Mouse (Mus musculus) midbrain, embryonic 11.5 days (tissue): ENCODE data around the gene Slc7a4. TPM values are rescaled to one million over a fixed set of nuclear protein-coding genes. Genes with fewer than 3 reads are reported as not detected.
A peak's percentile ranks its signal among the peaks of the same experiment; 100 is the strongest.

ENCODE experiments used
- ATAC-seq: fragments of 200-750 bp; cut with Nextera tagmentation; 2 replicates; pipeline ENCODE4 v1.8.0; 2017; ENCODE audit warnings: moderate TSS enrichment, moderate library complexity; ENCODE audit not compliant: low FRiP score
- DNase-seq: peaks from one replicate; pipeline ENCODE4 v3.0.0; 2015; ENCODE audit warnings: low spot score; ENCODE audit errors: missing footprints
- H3K27ac ChIP-seq: fragments of 300-500 bp; sonication (generic); 2 replicates; pipeline ENCODE4 v1.5.1; 2014; ENCODE audit warnings: low read depth, low read length
- H3K27me3 ChIP-seq: fragments of 300-500 bp; sonication (generic); 2 replicates; pipeline ENCODE4 v1.6.1; 2014; ENCODE audit warnings: mild to moderate bottlenecking, low read length, moderate library complexity, mixed read lengths; ENCODE audit not compliant: control insufficient read depth, insufficient read depth
- H3K36me3 ChIP-seq: fragments of 300-500 bp; sonication (generic); 2 replicates; pipeline ENCODE4 v1.6.1; 2014; ENCODE audit warnings: mild to moderate bottlenecking, low read length, moderate library complexity, mixed read lengths; ENCODE audit not compliant: control insufficient read depth, insufficient read depth
- H3K4me1 ChIP-seq: fragments of 300-500 bp; sonication (generic); 2 replicates; pipeline ENCODE4 v1.6.1; 2014; ENCODE audit warnings: low read length; ENCODE audit not compliant: control insufficient read depth, insufficient read depth
- H3K4me2 ChIP-seq: fragments of 300-500 bp; sonication (generic); 2 replicates; pipeline ENCODE4 v1.6.1; 2014; ENCODE audit warnings: mild to moderate bottlenecking, moderate library complexity
- H3K4me3 ChIP-seq: fragments of 300-500 bp; sonication (generic); 2 replicates; pipeline ENCODE4 v1.5.1; 2014; ENCODE audit warnings: low read depth, low read length
- H3K9ac ChIP-seq: fragments of 300-500 bp; sonication (generic); 2 replicates; pipeline ENCODE4 v1.6.1; 2014; ENCODE audit warnings: low read length
- H3K9me3 ChIP-seq: fragments of 300-500 bp; sonication (generic); 2 replicates; pipeline ENCODE4 v1.6.1; 2016; ENCODE audit warnings: low read length; ENCODE audit not compliant: control insufficient read depth
- WGBS: fragments of 180-500 bp; shearing (Covaris S2); extraction: QIAGEN DNeasy Blood & Tissue Kit; methylation state at CpG from one replicate; pipeline ENCODE4 v1.1.7; 2014; 5-methylcytosine and 5-hydroxymethylcytosine counted together
- polyA plus RNA-seq: library from polyadenylated mRNA; unstranded; fragments of >200 nt; fragmentation: Nextera tagmentation; extraction: Ambion mirVana; gene quantifications from 2 replicates; pipeline ENCODE4 v1.2.1, GENCODE M21; 2014

The Slc7a4 gene
- polyA plus RNA-seq, 1 experiment from 2014 or later, result 2.0 TPM

DNA sequence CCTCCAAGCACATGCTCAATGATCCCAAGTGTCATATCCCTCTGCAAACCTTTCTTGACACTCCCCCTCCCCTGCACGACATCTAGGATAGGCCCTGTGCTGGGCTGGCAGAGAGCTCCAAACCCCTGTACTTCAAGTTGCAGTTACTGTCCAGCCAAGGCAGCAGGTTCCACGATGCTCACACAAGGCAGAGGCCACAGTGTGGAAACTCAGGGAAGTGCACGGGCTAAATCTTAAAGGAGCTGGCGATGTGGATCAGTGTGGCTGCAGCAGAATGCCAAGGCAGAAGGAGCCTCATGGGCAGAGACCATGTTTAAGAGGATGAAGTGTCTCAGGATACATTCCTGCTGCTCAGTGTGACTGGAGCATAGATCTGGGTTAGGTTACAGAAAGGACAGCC is 16.8 kb downstream of the Slc7a4 start:
- no peaks in the 10 kb centered on the region for H3K36me3 ChIP-seq
- 0 out of 2 replicates have a peak, but pooled peaks cover 3% of the 10 kb centered on the region for H3K27me3 ChIP-seq
- WGBS, result 22% methylated on average over 4 of the region's 4 CpGs
- peaks cover 8% of the 10 kb centered on the region for H3K4me1 ChIP-seq
- H3K4me3 ChIP-seq, result no peak overlapping the region
- no peak overlapping the region for H3K4me2 ChIP-seq
- H3K9me3 ChIP-seq, result no peaks in the 10 kb centered on the region
- H3K27ac ChIP-seq, result no peak overlapping the region
- no peak for ATAC-seq
- no peak for DNase-seq
- H3K9ac ChIP-seq, result no peak overlapping the region

DNA sequence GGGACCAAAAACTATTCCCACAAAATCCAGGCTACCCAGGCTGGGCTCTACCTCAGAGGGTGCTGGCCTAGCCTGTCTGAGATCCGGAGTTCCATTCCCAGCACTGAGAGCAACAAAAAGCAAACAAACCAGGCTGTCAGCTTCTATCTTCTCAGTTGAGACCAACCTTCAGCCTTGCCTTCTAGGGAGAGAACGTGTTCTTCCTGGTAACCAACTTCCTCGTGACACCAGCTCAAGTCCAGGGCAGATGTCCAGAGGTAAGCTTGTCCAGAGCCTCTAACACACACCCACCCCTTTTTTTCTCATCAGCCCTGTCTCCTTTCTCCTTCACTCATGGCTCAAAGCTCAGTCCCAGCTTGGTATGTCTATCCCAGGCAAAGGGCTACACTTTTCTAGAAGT is 18.2 kb downstream of the Slc7a4 start:
- Histone ChIP-seq H3K4me3 (no peak overlapping the region), H3K27me3 (0 out of 2 replicates have a peak, but pooled peaks cover 3% of the 10 kb centered on the region), H3K27ac (no peak overlapping the region), H3K9me3 (no peaks in the 10 kb centered on the region), H3K36me3 (no peaks in the 10 kb centered on the region), H3K4me1 (peaks cover 12% of the 10 kb centered on the region), H3K9ac (no peak overlapping the region), H3K4me2 (no peak overlapping the region)
- ATAC-seq, result no peak
- no peak for DNase-seq
- 75% methylated on average over 3 of the region's 3 CpGs for WGBS

DNA sequence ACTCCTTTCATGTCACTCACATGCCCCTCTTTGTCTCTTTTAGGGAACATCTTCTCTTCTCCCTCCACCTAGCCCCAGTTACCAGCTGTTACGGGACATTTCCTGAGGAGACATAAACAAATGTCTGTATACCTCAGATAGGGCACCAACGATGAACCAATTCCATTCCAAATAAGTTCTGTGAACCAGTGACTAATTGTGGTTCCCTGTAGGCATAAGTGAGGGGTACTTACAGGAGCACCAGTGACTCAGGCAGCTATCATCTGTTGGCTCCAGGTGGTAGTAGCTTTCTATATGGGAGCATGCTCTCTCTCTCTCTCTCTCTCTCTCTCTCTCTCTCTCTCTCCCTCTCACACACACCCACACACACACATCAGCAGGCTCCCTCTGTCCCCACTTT is 18.8 kb downstream of the Slc7a4 start:
- Histone ChIP-seq H3K4me1 (peaks cover 16% of the 10 kb centered on the region), H3K27ac (no peak overlapping the region), H3K9ac (no peak overlapping the region), H3K4me3 (no peak overlapping the region), H3K27me3 (0 out of 2 replicates have a peak, but pooled peaks cover 3% of the 10 kb centered on the region), H3K4me2 (no peak overlapping the region), H3K36me3 (no peaks in the 10 kb centered on the region), H3K9me3 (no peaks in the 10 kb centered on the region)
- DNase-seq (no peak), ATAC-seq (no peak)
- WGBS, result 86% methylated on average over 2 of the region's 2 CpGs

DNA sequence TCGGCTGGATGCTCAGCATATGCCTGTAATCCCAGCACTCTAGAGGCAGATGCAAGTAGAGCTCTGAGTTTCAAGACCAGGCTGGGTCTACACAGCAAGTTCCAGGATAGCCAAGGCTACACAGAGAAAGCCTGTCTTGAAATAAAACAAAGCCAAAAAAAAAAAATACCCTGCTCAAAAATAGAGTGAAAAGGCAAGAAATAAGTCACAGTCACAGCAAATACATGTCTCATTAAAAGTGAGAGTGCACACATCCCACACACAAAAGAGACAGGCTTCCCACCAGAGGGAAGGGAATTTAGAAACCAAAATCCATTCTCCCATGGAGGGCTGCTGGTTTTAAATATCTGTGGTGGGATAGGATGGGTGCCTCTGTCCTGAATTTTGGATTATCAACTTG is 19.4 kb downstream of the Slc7a4 start:
- Histone ChIP-seq H3K4me3 (no peak overlapping the region), H3K9me3 (no peaks in the 10 kb centered on the region), H3K27ac (no peak overlapping the region), H3K4me2 (no peak overlapping the region), H3K4me1 (peaks cover 22% of the 10 kb centered on the region), H3K9ac (no peak overlapping the region), H3K27me3 (0 out of 2 replicates have a peak, but pooled peaks cover 3% of the 10 kb centered on the region), H3K36me3 (no peaks in the 10 kb centered on the region)
- 43% methylated on average over 1 of the region's 1 CpGs for WGBS
- no peak for DNase-seq
- no peak for ATAC-seq

DNA sequence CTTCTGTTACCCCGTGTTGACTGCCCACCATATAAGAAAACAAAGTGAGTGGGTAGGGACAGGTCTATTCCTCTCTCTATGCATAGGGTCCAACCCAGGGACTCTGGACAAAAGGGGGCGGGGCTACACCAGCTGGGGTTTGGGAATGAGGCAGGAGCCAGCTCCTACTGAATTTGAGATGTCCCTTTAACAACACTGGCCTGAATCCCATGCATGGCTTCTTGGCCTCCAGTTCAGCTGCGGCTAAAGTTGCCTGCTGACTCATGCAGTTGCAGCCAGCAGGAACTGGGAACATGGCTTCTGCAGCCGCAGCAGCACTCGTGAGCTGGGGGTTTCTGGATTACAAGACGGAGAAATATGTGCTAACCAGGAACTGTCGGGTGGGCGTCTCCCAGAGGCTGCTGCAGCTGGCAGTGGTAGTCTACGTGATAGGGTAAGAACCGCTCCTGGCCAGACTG is 21.2 kb downstream of the Slc7a4 start, which contains the start of gene P2rx6:
Gene P2rx6, plus strand, starts transcription at position 135 of the 458 bp plus-strand sequence.
- peak within 1 kb of the TSS; percentile 40; the same call in 1 of the 2 replicates for H3K27ac ChIP-seq
- DNase-seq, result peak; percentile 95
- peak; percentile 45; the same call in 1 of the 2 replicates for ATAC-seq
- peak within 1 kb of the TSS; percentile 51 for H3K4me2 ChIP-seq
- peaks cover 28% of the 10 kb centered on the region for H3K4me1 ChIP-seq
- peak within 1 kb of the TSS; percentile 17; the same call in 1 of the 2 replicates for H3K4me3 ChIP-seq
- WGBS, result 2% methylated on average over 10 of the region's 10 CpGs
- H3K9me3 ChIP-seq, result no peaks in the 10 kb centered on the region
- H3K36me3 ChIP-seq, result no peaks in the 10 kb centered on the region
- peak within 1 kb of the TSS; percentile 30; the same call in 1 of the 2 replicates for H3K9ac ChIP-seq
- H3K27me3 ChIP-seq, result 0 out of 2 replicates have a peak, but pooled peaks cover 3% of the 10 kb centered on the region

DNA sequence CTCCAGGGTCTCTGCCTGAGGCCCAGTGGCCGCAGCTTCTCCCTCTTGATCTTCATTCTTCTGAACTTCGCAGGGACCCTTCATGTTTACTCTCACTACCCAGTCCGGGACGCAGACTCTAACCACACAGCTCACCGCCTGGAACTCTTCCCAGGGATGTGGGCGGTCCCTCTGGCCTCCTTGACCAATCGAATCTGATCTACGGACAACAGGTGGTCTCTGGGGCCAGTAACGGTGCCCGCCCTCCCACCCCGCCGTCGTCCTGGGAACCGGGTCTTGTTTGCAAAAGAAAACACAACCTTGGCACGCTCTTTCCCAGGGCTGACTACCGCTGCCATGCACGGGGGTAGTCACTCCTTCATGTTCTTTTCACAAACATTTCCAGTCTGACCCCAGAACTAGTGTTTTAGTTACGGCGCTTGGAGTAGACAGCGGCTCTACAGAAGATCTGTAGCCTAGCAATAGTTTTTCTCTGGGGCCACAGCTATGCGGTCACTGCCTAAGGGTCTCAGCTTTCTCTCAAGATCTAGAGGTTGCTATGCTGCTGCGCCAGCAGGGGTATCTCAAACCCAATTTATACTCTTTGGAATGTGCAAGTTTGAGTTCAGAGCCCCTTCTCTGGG is 21.8 kb downstream of the Slc7a4 start, which contains the start of gene Lrrc74b:
Gene Lrrc74b, minus strand, starts transcription at position 120 of the 623 bp plus-strand sequence.
- Histone ChIP-seq H3K4me1 (peaks cover 28% of the 10 kb centered on the region), H3K27ac (peak within 1 kb of the TSS; percentile 40; the same call in 1 of the 2 replicates)
- ATAC-seq, result peak; percentile 75

DNA sequence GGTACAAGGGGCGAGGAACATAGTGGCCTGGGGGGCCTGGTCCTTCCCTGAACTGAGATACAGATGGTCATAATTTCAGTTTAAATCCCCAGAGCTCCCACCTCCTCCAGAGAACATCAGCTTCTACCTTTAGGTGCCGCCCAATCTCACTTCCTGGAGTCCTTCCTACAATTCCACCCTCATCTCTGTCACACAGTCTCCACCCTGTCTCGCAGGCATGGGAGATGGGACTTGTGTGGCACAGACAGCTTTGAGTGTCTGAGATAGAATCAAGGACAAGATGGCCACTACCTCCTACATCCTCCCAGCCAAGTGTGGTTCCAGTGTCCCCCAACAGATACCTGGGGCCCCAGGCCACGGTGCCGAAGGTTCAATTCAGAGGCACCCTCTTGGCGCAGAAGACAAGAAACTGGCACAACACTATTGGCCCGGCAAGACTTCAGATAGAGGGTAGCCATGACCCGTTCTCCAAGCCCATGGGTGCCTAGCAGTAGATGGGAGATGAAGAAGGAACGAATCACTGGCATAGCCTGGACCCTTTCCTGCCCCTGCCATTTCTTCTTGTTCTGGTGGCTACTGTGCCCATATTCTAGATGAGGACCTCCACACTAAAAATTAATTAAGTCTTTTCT is 23.5 kb downstream of the Slc7a4 start:
- no peak for DNase-seq
- Histone ChIP-seq H3K4me1 (peaks cover 33% of the 10 kb centered on the region), H3K36me3 (no peaks in the 10 kb centered on the region), H3K27ac (0 out of 2 replicates have a peak overlapping the region, but pooled peaks have one; percentile 44), H3K27me3 (0 out of 2 replicates have a peak, but pooled peaks cover 3% of the 10 kb centered on the region), H3K9ac (peak overlapping the region; percentile 53), H3K4me3 (no peak overlapping the region), H3K4me2 (peak overlapping the region; percentile 35), H3K9me3 (no peaks in the 10 kb centered on the region)
- WGBS, result 63% methylated on average over 9 of the region's 9 CpGs
- no peak for ATAC-seq

More for the DNA sequence above, 21.8 kb downstream of the Slc7a4 start, which contains the start of gene Lrrc74b:
- Histone ChIP-seq H3K36me3 (no peaks in the 10 kb centered on the region), H3K9ac (peak within 1 kb of the TSS; percentile 30; the same call in 1 of the 2 replicates), H3K4me2 (peak within 1 kb of the TSS; percentile 51), H3K4me3 (peak within 1 kb of the TSS; percentile 17; the same call in 1 of the 2 replicates), H3K27me3 (0 out of 2 replicates have a peak, but pooled peaks cover 3% of the 10 kb centered on the region), H3K9me3 (no peaks in the 10 kb centered on the region)
- under 1% methylated on average over 22 of the region's 22 CpGs for WGBS
- no peak for DNase-seq

DNA sequence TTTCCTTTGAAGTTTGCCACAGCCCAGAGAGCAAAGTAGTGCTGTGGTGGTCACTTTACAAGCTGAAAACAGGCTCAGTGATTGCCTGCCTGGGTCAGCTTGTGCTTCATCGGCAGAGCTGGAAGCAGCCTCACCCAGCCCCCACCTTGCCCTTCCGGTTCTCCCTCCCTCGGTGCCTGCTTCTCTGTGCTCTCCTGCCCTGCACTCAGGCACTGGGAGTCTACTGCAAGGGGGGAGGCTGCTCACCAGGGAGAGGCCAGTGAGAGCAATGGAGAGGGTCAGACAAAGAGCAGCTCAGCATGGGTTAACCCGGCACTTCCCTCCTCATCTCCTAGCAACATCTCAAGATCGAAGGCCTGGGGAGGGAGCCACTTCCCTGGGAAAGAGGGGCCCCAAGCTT is 24.2 kb downstream of the Slc7a4 start:
- no peaks in the 10 kb centered on the region for H3K36me3 ChIP-seq
- peaks cover 40% of the 10 kb centered on the region for H3K4me1 ChIP-seq
- 0% methylated on average over 5 of the region's 5 CpGs for WGBS
- ATAC-seq (peak; percentile 57), DNase-seq (peak; percentile 93)
- H3K4me2 ChIP-seq, result peak overlapping the region; percentile 35
- peak overlapping the region; percentile 53 for H3K9ac ChIP-seq
- H3K4me3 ChIP-seq, result no peak overlapping the region
- H3K27me3 ChIP-seq, result 0 out of 2 replicates have a peak, but pooled peaks cover 3% of the 10 kb centered on the region
- no peaks in the 10 kb centered on the region for H3K9me3 ChIP-seq
- peak overlapping the region; percentile 44; the same call in 1 of the 2 replicates for H3K27ac ChIP-seq
